Comparison of ENCODE assay signal across 13 mouse cellular contexts in genomic region chr1:85981738-85982357, GRCm38 (mm10). TPM values are rescaled to one million over a fixed set of nuclear protein-coding genes. Genes with fewer than 3 reads are reported as not detected.
DNase-seq lines count a peak whose midpoint lies in the region; ATAC-seq lines count a peak whose summit lies in the region.
"Had no signal": no experiment of that assay in that cellular context is flagged by ENCODE, and none has a peak within 500 bp of the region (broad histone marks: within the 10 kb centered on the region; RNA-seq: fewer than 3 reads in every experiment).

No protein-coding gene starts in this region.

- H3K4me2 ChIP-seq in intestine, embryonic 16.5 days (ENCODE audit: low read depth, low read length), result no peak overlapping the region
- H3K4me2 ChIP-seq: embryonic facial prominence, embryonic 15.5 days; hindbrain, embryonic 12.5 days; midbrain, embryonic 12.5 days had no signal

- H3K27ac ChIP-seq in intestine, embryonic 16.5 days (ENCODE audit: low read length), result no peak overlapping the region
- H3K27ac ChIP-seq: embryonic facial prominence, embryonic 15.5 days; hindbrain, embryonic 12.5 days; midbrain, embryonic 12.5 days had no signal

- H3K9me3 ChIP-seq in intestine, embryonic 16.5 days (ENCODE audit: control insufficient read depth, low read length), result no peaks in the 10 kb centered on the region
- H3K9me3 ChIP-seq: embryonic facial prominence, embryonic 15.5 days; hindbrain, embryonic 12.5 days; midbrain, embryonic 12.5 days had no signal

- 45% methylated on average over 7 of the region's 7 CpGs for WGBS in intestine, embryonic 16.5 days

- no peaks in the 10 kb centered on the region for H3K4me1 ChIP-seq in intestine, embryonic 16.5 days (ENCODE audit: control insufficient read depth, insufficient read depth, low read length)
- H3K4me1 ChIP-seq: embryonic facial prominence, embryonic 15.5 days; hindbrain, embryonic 12.5 days; midbrain, embryonic 12.5 days had no signal

- DNase-seq in heart, postnatal 10 days, result peak; percentile 59 to 63
- DNase-seq in heart, adult 8-10 months (ENCODE audit: low spot score), result no peak
- peak; percentile 43 for DNase-seq in A20 (ENCODE audit: low read depth, low spot score)
- peak; percentile 50 for DNase-seq in adipocyte (ENCODE audit: low spot score)
- DNase-seq in thymus, postnatal 4 days, result no peak
- no peak for DNase-seq in right cerebral cortex, adult 2 months (ENCODE audit: low spot score in 2 of 2)
- DNase-seq: retina, postnatal 1 day had no signal

- H3K27me3 ChIP-seq in intestine, embryonic 16.5 days (replicated peaks; ENCODE audit: control insufficient read depth, insufficient read depth, low read length), result no peaks in the 10 kb centered on the region
- H3K27me3 ChIP-seq: embryonic facial prominence, embryonic 15.5 days; hindbrain, embryonic 12.5 days; midbrain, embryonic 12.5 days had no signal

- intact Hi-C loops in heart, postnatal 10 days (cut with DNase I), result no loop called here

- H3K9ac ChIP-seq in intestine, embryonic 16.5 days (ENCODE audit: low read depth, low read length), result no peak overlapping the region
- H3K9ac ChIP-seq: embryonic facial prominence, embryonic 15.5 days; hindbrain, embryonic 12.5 days; midbrain, embryonic 12.5 days had no signal

- H3K4me3 ChIP-seq in intestine, embryonic 16.5 days (ENCODE audit: low read length), result no peak overlapping the region
- H3K4me3 ChIP-seq: embryonic facial prominence, embryonic 15.5 days; hindbrain, embryonic 12.5 days; midbrain, embryonic 12.5 days had no signal

- H3K36me3 ChIP-seq in intestine, embryonic 16.5 days (ENCODE audit: control insufficient read depth, insufficient read depth, low read length), result no peaks in the 10 kb centered on the region
- H3K36me3 ChIP-seq: embryonic facial prominence, embryonic 15.5 days; hindbrain, embryonic 12.5 days; midbrain, embryonic 12.5 days had no signal

- ATAC-seq in intestine, embryonic 16.5 days, result peak; percentile 50
- no peak for ATAC-seq in megakaryocyte, adult 5-6 weeks (ENCODE audit: poor library complexity, severe bottlenecking)

RNA-seq across cellular contexts. Expression of gene Gpr55, which starts 21.0 kb away (rescaled TPM):
- not detected for total RNA-seq in heart, postnatal 10 days (2021)
- under 1 TPM in 1 of 4 experiments, not detected in 3; 0.09 TPM for total RNA-seq in heart, adult 8-10 months (2022)
- 0.07 and 0.10 TPM in 2 replicates for polyA plus RNA-seq in intestine, embryonic 16.5 days (2015; fragmentation: Nextera tagmentation; extraction: Ambion mirVana)
- 0.07 TPM in 2 replicates for total RNA-seq in megakaryocyte, adult 5-6 weeks (2015)
- total RNA-seq in megakaryocyte, adult 5-6 weeks (2017), result 0.33 and 0.53 TPM in 2 replicates

RNA-seq across cellular contexts. Expression of gene Spata3, which starts 34.8 kb away (rescaled TPM):
- not detected for total RNA-seq in heart, postnatal 10 days (2021)
- not detected for total RNA-seq in heart, adult 8-10 months (2022)
- polyA plus RNA-seq in intestine, embryonic 16.5 days (2015; fragmentation: Nextera tagmentation; extraction: Ambion mirVana), result not detected in 2 replicates
- total RNA-seq in megakaryocyte, adult 5-6 weeks (2015), result not detected in 2 replicates
- not detected in 2 replicates for total RNA-seq in megakaryocyte, adult 5-6 weeks (2017)
- polyA plus RNA-seq: embryonic facial prominence, embryonic 15.5 days; hindbrain, embryonic 12.5 days; limb, embryonic 14.5 days had no signal

RNA-seq across cellular contexts. Expression of gene 4933407L21Rik, which starts 53.6 kb away (rescaled TPM):
- total RNA-seq in heart, postnatal 10 days (2021), result under 1 TPM in 1 of 2 experiments, not detected in 1; 0.17 TPM
- not detected for total RNA-seq in heart, adult 8-10 months (2022)
- 0.09 and 0.22 TPM in 2 replicates for polyA plus RNA-seq in intestine, embryonic 16.5 days (2015; fragmentation: Nextera tagmentation; extraction: Ambion mirVana)
- total RNA-seq in megakaryocyte, adult 5-6 weeks (2015), result not detected in 2 replicates
- total RNA-seq in megakaryocyte, adult 5-6 weeks (2017), result 0.22 TPM in 1 of 2 replicates, not detected in the other

Comparison
In these comparisons a context has a peak if more than half of its experiments do, and no peak if none do; other contexts are left out.
1. DNase-seq: peak in heart, postnatal 10 days (2 of 2), A20 (single experiment) and adipocyte (single experiment); none in heart, adult 8-10 months (single experiment), thymus, postnatal 4 days (single experiment) and right cerebral cortex, adult 2 months (0 of 2).